Mouse (Mus musculus) intestine, postnatal 0 days (tissue): ENCODE results near the gene Samd4b. TPM values are rescaled to one million over a fixed set of nuclear protein-coding genes. Genes with fewer than 3 reads are reported as not detected.

Experiments
- ATAC-seq: fragments of 200-750 bp; cut with Nextera tagmentation; 2 replicates; pipeline ENCODE4 v1.8.0; 2017; ENCODE audit warnings: mild to moderate bottlenecking, moderate TSS enrichment, moderate library complexity
- H3K27ac ChIP-seq: fragments of 300-500 bp; sonication (generic); 2 replicates; pipeline ENCODE4 v1.5.1; 2014; ENCODE audit warnings: mild to moderate bottlenecking, low read depth, low read length, moderate library complexity
- H3K27me3 ChIP-seq: fragments of 300-500 bp; sonication (generic); replicated peaks from 2 replicates; pipeline ENCODE4 v1.6.1; 2014; ENCODE audit warnings: low read length, mixed read lengths; ENCODE audit not compliant: control insufficient read depth, insufficient read depth
- H3K36me3 ChIP-seq: fragments of 300-500 bp; sonication (generic); 2 replicates; pipeline ENCODE4 v1.6.1; 2014; ENCODE audit warnings: mild to moderate bottlenecking, moderate library complexity; ENCODE audit not compliant: control insufficient read depth, insufficient read depth
- H3K4me1 ChIP-seq: fragments of 300-500 bp; sonication (generic); replicated peaks from 2 replicates; pipeline ENCODE4 v1.6.1; 2014; ENCODE audit warnings: antibody characterized with exemption, low read length, mixed read lengths; ENCODE audit not compliant: control insufficient read depth, insufficient read depth
- H3K4me2 ChIP-seq: fragments of 300-500 bp; sonication (generic); replicated peaks from 2 replicates; pipeline ENCODE4 v1.6.1; 2014; ENCODE audit warnings: low read depth, mild to moderate bottlenecking, moderate library complexity
- H3K4me3 ChIP-seq: fragments of 300-500 bp; sonication (generic); 2 replicates; pipeline ENCODE4 v1.5.1; 2014; ENCODE audit warnings: low read depth, low read length
- H3K9ac ChIP-seq: fragments of 300-500 bp; sonication (generic); 2 replicates; pipeline ENCODE4 v1.6.1; 2014; ENCODE audit warnings: mild to moderate bottlenecking, low read depth, low read length
- H3K9me3 ChIP-seq: fragments of 300-500 bp; sonication (generic); 2 replicates; pipeline ENCODE4 v1.6.1; 2016; ENCODE audit warnings: mixed run types; ENCODE audit not compliant: control insufficient read depth
- CTCF ChIP-seq: sonication (generic); IDR thresholded peaks from 2 replicates; pipeline ENCODE4 v1.5.1; 2016; ENCODE audit warnings: low read depth, mild to moderate bottlenecking, control low read depth, antibody characterized with exemption, moderate library complexity
- WGBS: fragments of 180-500 bp; shearing (Covaris S2); extraction: QIAGEN DNeasy Blood & Tissue Kit; methylation state at CpG from one replicate; pipeline ENCODE4 v1.1.7; 2014; 5-methylcytosine and 5-hydroxymethylcytosine counted together
- polyA plus RNA-seq: library from polyadenylated mRNA; unstranded; fragments of >200 nt; fragmentation: Nextera tagmentation; extraction: Ambion mirVana; gene quantifications from 2 replicates; pipeline ENCODE4 v1.2.1, GENCODE M21; 2015

The Samd4b gene
- polyA plus RNA-seq, 1 experiment from 2014 or later: 13.4 TPM

GRCm38 (mm10) chr7:28603136-28603535 is 5.2 kb upstream of the Samd4b start:
- no peak overlapping the region for H3K9ac ChIP-seq
- H3K36me3 ChIP-seq: no peaks in the 10 kb centered on the region
- H3K4me2 ChIP-seq: no peak overlapping the region
- no peak for TF ChIP-seq CTCF
- 0 out of 2 replicates have a peak, but pooled peaks cover 4% of the 10 kb centered on the region for H3K4me1 ChIP-seq
- no peaks in the 10 kb centered on the region for H3K27me3 ChIP-seq
- H3K9me3 ChIP-seq: no peaks in the 10 kb centered on the region
- WGBS: 69% methylated on average over 5 of the region's 5 CpGs
- H3K27ac ChIP-seq: no peak overlapping the region
- ATAC-seq: no peak
- no peak overlapping the region for H3K4me3 ChIP-seq

GRCm38 (mm10) chr7:28601668-28602067 is 3.7 kb upstream of the Samd4b start:
- 0 out of 2 replicates have a peak, but pooled peaks cover 4% of the 10 kb centered on the region for H3K4me1 ChIP-seq
- no peak overlapping the region for H3K4me2 ChIP-seq
- no peak overlapping the region for H3K27ac ChIP-seq
- no peak overlapping the region for H3K4me3 ChIP-seq
- 15% methylated on average over 7 of the region's 7 CpGs for WGBS
- TF ChIP-seq CTCF: peak; percentile 80
- H3K36me3 ChIP-seq: no peaks in the 10 kb centered on the region
- H3K27me3 ChIP-seq: no peaks in the 10 kb centered on the region
- no peaks in the 10 kb centered on the region for H3K9me3 ChIP-seq
- ATAC-seq: no peak
- no peak overlapping the region for H3K9ac ChIP-seq

GRCm38 (mm10) chr7:28601029-28601428 is 3.1 kb upstream of the Samd4b start:
- H3K4me1 ChIP-seq: peaks cover 9% of the 10 kb centered on the region; the same call in 1 of the 2 replicates
- H3K27ac ChIP-seq: no peak overlapping the region
- H3K4me2 ChIP-seq: no peak overlapping the region
- ATAC-seq: no peak
- no peaks in the 10 kb centered on the region for H3K36me3 ChIP-seq
- no peaks in the 10 kb centered on the region for H3K27me3 ChIP-seq
- TF ChIP-seq CTCF: peak; percentile 93
- no peak overlapping the region for H3K9ac ChIP-seq
- H3K9me3 ChIP-seq: no peaks in the 10 kb centered on the region
- WGBS: 7% methylated on average over 11 of the region's 11 CpGs
- no peak overlapping the region for H3K4me3 ChIP-seq

DNA sequence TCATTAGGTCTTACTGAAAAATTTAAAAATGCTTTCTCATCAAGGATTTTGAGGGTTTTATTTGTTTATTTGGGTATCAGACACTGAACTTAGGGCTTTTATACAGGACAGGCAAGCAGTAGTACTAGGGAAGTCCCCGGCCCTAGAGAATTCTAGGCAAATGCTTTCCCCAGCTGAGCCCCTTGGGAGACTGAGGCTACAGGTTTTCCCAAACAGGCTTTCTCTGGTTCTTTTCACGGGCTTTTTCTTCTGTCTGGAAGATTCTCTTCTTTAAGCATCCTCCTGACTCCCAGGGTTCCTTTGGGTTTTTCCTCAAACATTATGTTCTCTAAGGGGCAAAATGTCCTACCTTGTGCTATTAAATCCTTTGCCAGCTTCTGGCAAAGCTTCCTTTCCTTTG is 1.0 kb upstream of the Samd4b start:
- Histone ChIP-seq H3K9ac (no peak overlapping the region), H3K27me3 (no peaks in the 10 kb centered on the region), H3K9me3 (no peaks in the 10 kb centered on the region), H3K4me1 (peaks cover 13% of the 10 kb centered on the region; the same call in 1 of the 2 replicates), H3K36me3 (no peaks in the 10 kb centered on the region), H3K4me2 (no peak overlapping the region), H3K4me3 (no peak overlapping the region), H3K27ac (no peak overlapping the region)
- 64% methylated on average over 2 of the region's 2 CpGs for WGBS
- no peak for TF ChIP-seq CTCF
- no peak for ATAC-seq

DNA sequence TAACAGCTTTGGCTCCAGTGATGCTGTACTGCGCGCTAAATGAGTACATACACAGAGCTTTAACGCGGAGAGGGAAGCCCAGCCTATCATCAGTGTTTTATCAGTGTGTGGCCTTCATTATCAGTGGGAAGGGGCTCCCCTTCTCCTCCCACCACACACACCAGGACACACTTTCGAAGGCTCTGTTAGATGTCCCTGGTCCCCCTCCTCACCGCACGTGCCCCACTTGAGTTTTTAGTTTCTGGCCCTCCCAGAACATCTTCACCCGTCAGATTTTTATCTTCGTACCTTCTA is 720 bp downstream of the Samd4b start:
- no peaks in the 10 kb centered on the region for H3K27me3 ChIP-seq
- peak overlapping the region; percentile 90 for H3K27ac ChIP-seq
- no peak for TF ChIP-seq CTCF
- no peaks in the 10 kb centered on the region for H3K9me3 ChIP-seq
- H3K4me1 ChIP-seq: peaks cover 19% of the 10 kb centered on the region; the same call in 1 of the 2 replicates
- no peaks in the 10 kb centered on the region for H3K36me3 ChIP-seq
- no peak for ATAC-seq
- H3K4me3 ChIP-seq: peak overlapping the region; percentile 77
- H3K4me2 ChIP-seq: peak overlapping the region; percentile 87
- 3% methylated on average over 9 of the region's 9 CpGs for WGBS
- peak overlapping the region; percentile 65 for H3K9ac ChIP-seq

DNA sequence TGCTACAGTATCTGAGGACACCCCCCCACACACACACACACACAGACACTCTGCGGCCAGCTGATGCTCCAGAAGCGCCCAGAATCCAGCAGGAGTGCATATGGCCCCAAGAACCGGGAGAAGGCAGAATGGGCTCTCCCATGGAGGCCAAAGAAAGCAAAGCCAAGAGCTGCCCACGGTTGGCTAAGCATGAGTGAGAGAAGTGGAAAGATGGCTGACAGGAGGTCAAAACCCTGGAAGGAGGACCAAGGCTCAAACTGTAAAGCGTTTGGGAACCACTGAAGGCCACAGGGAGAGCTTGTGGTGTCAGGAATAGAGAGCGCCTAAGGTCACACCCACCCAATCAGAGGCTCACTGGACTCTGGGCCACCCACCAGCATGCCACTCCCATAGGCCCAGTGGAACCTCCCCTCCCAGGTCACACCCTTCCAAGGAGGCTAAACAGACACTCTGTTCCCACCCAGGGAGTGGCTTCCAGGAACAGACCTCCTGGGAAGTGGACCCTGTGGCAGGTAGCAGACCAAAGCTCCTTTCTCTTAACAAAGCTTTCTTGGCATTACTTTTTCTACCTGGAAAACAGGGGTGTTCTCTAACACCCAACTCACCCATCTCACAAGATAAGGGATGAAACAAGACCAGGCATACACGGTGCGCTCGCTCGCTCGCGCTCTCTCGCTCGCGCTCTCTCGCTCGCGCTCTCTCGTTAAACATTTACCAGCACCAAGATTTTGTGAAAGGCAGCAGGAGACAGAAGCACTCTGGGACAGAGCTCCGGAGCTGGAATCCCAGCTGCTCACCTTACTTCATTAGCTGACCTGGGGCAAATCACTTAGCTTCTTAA is 1.3 kb downstream of the Samd4b start:
- H3K4me3 ChIP-seq: peak overlapping the region; percentile 77
- peaks cover 24% of the 10 kb centered on the region for H3K4me1 ChIP-seq
- H3K9me3 ChIP-seq: no peaks in the 10 kb centered on the region
- WGBS: 22% methylated on average over 20 of the region's 20 CpGs
- H3K27me3 ChIP-seq: no peaks in the 10 kb centered on the region
- H3K27ac ChIP-seq: peak overlapping the region; percentile 90
- peak overlapping the region; percentile 7 for H3K9ac ChIP-seq
- peak overlapping the region; percentile 87 for H3K4me2 ChIP-seq
- H3K36me3 ChIP-seq: no peaks in the 10 kb centered on the region
- TF ChIP-seq CTCF: no peak
- peak; percentile 82 for ATAC-seq
